Mouse (Mus musculus): Measurements from ENCODE around the gene Ubqln1. TPM values are rescaled to one million over a fixed set of nuclear protein-coding genes. Genes with fewer than 3 reads are reported as not detected.

Gene Ubqln1
- polyA plus RNA-seq (2015; fragmentation: Nextera tagmentation; extraction: Ambion mirVana) = 89.4 and 92.3 TPM in 2 replicates

DNA sequence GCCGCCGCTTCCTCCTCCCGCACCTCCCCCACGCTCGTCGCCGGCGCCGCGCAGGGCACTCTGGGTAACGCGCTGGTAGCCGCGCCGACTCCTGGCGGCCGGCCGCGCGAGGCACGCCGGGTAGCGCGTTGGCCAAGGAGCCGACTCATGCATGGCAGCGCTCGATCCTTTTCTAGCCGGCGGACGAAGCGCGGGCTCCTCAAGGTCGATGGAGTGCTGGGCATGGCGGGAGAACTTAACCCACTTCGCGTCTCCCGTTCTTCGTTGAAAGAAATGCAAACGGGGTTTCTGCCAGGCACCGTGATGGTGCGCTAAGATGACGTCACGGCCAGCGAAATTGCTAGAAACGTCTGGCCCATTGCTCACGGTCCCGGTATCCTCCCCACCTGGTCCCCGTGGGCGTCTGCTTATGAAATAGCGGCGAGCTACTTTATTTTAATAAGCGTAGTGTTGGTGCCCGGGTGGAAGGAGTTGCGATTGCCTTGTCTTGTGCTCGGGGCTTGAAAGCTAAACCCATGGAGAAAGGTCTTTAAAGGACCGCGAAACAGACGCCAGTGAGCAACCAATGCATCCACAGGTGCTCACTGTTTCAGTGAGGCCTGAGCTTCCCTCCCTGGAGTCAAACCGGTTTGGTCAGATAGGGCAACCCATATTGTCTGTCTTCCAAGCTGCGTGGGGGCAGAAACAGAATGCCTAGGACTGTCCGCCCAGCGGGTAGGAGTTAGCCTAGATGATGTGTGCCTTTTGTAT lies at the start of gene Ubqln1:
Gene Ubqln1 (minus strand): TSS at position 62 of the 750 bp plus-strand sequence.
- peak; percentile 89 for DNase-seq (ENCODE audit: low spot score)

DNA sequence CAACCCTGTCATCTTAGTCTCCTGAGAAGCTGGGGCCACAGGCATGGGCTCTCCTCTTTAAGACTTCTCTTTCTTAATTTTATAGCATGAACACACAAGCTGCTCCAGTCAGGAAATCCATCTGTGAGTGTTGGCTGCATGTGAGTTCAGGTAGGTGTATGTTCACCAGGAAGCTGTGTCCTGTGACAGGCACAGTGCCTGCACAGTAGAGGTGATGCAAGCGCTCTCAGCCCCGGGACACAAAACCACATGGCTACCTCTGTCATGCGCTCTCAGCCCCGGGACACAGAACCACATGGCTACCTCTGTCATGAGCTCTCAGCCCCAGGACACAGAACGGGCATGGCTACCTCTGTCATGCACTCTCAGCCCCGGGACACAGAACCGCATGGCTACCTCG lies 48.1 kb upstream of the Ubqln1 start:
- DNase-seq (ENCODE audit: low spot score) = no peak

DNA sequence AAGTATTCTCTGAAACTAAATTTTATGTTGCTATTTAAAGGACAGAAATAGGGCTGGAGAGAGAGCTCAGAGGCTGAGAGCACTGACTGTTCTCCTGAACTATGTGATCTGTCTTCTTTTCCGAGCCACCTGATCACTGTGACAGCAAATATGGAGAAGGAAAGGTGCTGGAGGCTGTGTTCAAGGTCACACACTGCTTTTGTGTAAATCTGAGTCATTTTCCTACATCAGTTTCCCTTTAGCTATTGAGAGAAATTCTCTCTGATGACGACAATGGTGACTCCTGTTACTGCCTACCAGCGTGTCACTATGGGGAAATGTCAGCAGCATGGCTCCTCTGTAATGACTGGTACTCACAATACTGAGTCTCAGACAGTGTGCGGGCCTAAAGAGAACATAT lies 46.2 kb upstream of the Ubqln1 start:
- no peak for DNase-seq (ENCODE audit: low spot score)

DNA sequence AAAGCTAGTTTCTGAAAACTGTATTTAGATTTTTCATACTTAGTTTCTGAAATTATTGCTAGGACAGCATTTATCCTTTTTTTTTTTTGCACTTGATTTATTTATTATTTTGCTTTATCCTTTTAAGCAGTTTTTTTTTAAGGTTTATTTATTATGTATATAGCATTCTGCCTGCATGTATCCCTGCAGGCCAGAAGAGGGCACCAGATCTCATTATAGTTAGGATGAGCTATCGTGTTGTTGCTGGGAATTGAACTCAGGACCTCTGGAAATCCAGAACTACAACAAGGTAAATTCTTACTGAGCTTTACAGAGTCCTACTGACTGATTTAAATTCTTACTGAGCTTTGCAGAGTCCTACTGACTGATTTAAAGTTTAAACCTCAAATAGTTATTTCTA lies 37.8 kb upstream of the Ubqln1 start:
- peak; percentile 23 for DNase-seq (ENCODE audit: low spot score)

DNA sequence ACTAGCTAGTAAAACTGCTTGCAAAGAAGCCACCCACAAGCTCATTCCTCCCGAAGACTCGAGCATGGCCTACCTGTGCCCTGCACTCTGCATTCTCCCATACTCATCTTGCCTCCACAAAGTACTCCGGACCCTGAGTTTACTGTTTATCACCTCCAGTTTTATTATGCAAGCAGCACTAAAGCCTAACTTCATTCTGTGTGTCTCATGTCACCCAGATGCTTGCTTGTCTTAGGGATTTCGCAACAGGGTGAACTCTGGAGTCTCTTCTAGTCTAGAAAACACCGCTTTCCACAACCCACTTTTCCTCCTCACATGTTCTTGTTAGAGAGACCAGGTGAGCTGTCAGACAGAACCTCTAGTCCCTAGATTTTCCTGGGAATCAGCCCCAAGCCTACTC lies 33.5 kb upstream of the Ubqln1 start:
- no peak for DNase-seq (ENCODE audit: low spot score)

DNA sequence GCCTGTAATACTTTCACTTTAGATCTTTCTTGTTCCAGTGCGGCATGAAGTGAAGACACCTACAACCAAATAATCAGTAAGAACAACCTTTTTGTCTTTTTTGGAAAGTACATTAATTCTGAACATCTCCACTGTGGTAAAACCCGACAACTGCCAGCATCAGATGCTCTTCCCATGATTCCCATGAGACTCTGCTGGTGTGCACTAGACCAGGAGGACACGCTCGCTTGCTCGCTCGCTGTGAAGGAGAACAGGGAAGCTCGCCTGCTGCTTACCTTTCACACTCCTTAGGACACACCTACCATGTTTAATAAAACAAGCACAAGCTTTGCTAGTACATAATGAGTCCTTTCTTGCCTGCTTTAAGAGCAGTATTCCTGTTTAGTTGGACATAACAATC lies 21.1 kb upstream of the Ubqln1 start:
- DNase-seq (ENCODE audit: low spot score) = no peak

DNA sequence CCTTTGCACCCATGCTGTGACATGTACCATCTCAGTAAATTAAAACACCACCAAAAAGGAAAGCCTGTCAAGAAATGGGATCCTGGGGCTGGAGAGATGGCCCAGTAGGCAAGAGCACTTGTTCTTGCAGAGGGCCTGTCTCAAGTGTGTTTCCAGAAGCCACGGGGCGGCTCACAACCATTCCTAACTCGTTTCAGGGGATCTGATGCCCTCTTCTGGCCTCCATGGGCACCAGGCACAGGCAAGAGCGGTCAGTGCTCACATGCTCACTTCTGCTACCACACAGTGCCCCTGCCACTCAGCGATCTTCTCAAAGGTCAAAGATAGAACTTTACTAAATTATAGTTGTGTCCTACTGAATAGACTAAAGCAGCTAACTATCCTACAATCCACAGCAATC lies 17.2 kb upstream of the Ubqln1 start:
- DNase-seq (ENCODE audit: low spot score) = peak; percentile 52

DNA sequence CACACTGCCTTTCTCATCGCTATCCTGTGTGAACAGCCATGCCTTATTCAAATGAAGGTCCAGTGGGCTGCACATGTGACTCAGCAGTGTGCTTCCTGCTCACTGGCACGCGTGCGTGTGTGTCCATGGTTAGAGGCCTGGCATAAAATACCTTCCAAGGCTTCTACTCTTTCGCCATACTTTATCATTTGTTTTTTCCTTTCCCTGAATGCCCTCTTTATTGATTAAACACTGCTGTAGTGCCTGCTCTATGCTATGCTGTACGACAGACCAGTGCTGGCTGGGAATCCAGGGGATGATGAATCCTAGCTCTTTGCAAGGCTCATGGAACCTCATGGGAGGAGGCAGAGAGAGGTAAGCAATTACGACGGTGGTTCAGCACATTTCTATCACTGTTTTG lies 16.6 kb upstream of the Ubqln1 start:
- no peak for DNase-seq (ENCODE audit: low spot score)

DNA sequence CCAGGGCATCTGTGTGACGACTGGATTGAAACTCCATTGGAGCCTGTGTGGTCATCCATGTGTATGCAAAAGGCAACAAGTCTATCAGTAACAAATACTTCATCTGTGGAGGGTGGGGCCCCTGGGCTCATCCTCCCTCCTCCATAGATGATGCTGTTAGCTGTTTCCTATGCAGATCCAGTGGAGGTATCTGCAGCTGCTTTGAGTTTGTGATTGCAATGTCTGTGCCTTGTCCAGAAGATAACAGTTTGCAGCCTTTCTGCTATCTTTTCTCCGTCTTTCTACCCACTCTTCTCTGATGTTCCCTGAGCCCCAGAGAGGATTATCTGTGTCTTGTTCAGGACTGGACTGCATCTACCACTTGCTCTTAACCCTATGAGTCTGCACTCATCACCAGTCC lies 13.2 kb upstream of the Ubqln1 start:
- no peak for DNase-seq (ENCODE audit: low spot score)

DNA sequence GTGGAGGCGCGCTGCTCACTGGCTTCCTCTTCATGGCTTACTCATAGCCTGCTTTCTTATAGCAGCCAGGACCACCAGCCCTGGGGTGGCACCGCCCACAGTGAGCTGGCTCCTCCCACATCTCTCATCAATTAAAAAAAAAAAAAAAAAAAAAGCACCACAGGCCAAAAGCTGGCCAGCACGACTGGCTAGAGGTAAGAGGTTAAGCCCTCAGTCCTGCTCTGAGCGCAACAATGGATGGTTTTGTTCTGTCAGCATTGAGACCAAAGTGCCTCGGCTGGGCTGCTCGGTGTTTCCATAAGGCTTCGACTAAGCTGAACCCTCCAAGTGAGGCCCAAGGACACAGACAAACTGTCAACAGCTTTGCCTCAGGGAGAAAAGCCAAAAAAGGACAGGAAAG lies 10.2 kb upstream of the Ubqln1 start:
- no peak for DNase-seq (ENCODE audit: low spot score)

DNA sequence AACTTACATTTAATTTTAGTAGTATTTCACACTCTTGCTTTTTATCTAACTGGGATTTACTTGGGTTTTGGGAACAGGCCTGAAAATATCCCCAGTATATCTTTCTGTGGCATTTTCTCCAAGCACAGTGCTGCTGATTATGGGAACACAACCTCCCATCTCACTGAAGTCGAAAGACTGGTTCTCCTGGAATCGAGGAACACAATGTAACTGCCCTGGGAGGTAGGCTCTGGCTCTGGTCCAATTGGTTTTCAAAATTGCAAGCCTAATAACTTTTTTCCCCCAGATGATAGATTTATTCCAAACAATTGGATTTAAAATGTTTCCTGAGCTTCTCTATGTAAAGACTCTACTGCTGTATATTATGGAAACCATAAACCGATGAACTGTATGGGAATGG lies 4.8 kb upstream of the Ubqln1 start:
- DNase-seq (ENCODE audit: low spot score) = no peak

DNA sequence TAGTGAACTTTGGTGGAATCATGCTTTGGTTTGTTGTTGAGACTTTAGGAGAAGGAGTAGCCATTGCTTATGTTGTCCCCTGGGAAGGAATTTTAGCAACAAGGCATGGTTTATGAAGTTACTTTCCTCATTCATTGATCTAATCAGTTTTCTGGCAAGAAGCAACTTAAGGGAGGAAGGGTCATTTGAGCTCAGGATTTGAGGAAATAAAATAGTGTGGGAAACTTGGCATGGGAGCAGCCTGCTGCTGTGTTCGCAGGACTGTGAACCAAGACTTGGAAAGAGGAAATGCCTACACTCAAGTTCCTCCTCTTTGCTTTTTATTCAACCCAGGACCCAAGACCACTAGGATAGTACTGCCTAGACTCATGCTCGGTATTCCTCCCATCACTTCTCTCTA lies 2.1 kb upstream of the Ubqln1 start:
- DNase-seq (ENCODE audit: low spot score) = no peak

DNA sequence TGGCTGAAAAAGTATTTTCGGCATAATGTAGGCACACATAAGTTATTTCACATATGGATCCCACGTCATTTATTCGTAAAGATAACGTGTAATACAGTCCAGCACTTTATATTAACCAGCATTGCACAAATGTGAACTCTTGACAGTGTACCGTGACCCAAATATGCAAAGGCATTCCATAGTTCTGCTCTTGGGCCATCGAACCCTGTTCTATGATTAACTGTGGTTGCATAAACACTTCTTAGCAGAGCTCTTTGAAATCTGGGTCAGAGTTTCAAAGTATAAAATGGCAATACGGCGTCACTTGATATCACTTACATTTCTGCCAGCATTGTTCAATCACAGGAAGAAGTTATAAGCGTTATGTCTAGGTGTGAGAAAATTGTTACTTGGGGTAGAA lies 942 bp upstream of the Ubqln1 start:
- DNase-seq (ENCODE audit: low spot score) = no peak

DNA sequence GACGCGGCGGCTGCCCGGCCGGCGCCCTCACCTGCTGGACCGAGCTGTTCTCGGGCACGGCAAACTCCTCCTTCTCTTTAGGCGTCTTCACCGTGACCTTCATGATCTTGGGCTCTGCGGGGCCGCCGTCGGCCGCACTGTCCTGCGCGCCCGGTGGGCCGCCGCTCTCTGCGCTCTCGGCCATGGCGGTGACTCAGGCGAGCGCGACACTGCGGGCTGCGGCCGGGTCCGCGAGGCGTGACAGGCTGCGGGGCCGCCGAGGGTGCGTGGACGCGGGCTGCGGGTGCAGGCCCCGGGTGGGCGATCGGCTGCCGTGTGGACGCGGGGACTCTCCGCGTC lies 231 bp downstream of the Ubqln1 start:
- no peak for DNase-seq (ENCODE audit: low spot score)

DNA sequence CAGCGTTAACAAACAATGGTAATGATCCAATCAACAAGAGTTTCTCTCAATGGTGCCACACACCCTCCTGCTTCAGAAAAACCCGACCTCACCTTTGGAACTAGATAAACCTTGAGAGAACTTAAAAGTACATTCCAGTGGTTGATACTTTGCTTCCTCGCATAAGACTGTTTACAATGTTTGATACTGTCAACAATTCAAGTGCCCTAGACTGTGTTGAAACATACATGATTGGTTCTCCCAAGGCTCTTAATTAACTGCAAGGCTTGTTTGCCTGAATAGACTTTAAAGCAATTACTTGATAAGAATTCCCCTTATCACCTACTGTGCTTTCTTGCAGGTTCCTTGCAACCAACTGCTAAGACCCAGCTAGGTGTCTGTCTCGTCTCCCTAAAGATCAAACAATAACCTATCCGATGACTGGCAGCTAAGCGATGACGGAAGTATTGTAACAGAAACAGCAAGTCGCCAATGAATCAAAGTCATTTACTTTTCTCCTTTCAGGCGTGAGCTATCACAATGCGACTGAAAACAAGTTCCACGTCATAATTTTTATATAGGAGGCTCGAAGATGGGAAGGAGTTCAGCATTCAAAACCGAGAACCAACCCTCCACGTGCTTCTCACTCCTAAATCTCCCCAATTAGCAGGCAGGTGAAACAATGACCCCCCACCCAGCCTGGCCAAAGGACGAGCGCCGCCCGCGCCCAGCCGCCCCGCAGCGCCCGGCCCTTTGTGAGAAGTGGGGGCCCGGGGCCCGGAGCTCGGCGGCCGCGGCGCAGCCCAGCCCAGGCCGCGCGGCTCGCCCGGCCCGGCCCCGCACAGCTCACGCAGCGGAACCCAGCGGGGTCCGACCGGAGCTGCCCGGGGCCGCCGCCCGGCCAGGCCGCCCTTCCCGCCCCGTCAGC lies 854 bp downstream of the Ubqln1 start:
- DNase-seq (ENCODE audit: low spot score) = peak; percentile 61

DNA sequence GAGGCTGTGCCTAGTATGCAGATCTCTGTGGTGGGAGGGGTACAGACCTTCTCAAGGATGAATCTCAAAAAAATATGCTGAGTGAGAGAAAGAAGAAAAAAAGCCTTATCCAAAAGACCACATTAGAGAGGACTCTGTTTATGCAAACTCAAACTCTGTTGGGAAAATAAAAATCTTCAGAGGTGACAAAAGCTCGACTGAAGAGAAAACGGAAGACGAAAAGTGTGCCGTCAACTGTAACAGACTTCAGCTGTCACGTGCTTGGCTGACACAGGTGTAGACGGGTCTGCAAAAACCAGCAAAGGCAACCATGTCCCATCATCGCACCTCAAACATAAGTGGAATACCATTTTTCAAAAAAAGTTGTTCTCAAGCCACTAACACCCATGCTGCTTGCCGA lies 1.7 kb downstream of the Ubqln1 start:
- DNase-seq (ENCODE audit: low spot score) = peak; percentile 77

DNA sequence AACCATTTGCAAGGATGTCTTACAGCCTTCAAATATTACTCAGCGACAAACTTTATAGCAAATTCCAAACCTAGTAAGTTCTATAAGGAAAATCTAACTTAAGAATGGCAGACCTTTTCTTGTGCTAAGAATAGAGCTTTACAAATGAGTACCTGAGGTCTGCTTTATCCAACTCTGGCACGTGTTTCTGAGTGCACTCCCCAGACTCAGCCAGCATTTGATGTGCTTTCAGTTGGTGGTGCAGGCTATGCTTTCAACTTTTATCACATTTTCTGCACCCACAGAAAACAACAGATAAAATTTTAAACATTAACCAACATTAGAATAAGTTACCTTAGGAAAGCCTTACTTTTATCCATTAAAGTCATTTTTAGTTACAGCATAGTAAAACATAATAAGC lies 2.9 kb downstream of the Ubqln1 start:
- no peak for DNase-seq (ENCODE audit: low spot score)

DNA sequence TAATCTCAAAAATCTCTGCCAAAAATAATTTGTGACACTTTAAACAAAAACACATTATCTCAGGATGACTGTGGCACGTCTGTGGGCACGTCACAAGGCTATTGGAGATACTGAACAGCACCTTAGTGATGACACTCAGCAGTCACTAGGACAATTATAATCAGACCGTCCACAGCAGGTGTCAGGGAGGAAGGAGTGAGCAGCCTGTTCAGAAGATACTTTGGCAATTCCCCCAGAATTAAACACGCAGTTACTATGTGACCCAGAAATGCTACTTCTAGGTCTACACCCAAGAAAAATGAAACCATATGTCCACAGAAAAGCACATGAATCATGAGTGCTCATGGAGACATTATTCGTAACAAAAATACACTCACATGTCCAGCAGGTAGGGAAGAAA lies 5.0 kb downstream of the Ubqln1 start:
- no peak for DNase-seq (ENCODE audit: low spot score)

DNA sequence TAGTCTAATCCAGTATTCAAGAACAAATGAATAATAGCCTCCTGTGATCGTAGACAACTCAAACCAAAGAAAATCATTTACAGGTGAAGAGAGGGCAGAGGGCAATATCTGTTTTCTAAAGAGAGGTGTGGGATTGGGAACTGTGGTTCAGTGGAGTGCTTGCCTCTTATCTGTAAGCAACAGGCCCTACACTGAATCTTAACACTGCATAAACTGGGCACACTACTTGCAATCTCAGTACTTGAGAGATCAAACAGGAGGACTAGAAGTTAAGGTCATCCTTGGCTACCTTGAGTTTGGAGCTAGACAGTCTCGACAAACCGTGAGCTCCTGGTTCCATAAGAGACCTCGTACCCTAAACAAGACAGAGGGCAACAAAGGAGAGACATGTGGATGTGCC lies 9.4 kb downstream of the Ubqln1 start:
- no peak for DNase-seq (ENCODE audit: low spot score)

DNA sequence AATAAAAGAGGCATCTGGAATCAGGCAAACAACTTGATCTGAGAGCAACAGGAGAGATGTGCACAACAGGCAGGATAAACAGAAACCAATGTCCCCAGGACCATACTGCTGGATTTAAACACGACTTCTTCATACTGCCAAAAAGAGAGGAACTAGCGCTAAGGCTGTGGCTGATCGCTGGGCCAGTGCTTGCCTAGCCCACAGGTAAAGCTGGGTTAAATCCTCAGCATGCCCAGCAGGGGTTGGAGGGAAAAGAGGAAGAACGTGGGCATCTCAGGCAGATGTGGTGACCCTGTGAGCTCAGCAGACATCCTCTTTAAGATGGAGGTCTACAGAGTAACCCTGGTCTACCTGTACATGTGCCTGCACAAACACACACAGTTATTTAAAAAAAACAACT lies 10.5 kb downstream of the Ubqln1 start:
- no peak for DNase-seq (ENCODE audit: low spot score)

DNA sequence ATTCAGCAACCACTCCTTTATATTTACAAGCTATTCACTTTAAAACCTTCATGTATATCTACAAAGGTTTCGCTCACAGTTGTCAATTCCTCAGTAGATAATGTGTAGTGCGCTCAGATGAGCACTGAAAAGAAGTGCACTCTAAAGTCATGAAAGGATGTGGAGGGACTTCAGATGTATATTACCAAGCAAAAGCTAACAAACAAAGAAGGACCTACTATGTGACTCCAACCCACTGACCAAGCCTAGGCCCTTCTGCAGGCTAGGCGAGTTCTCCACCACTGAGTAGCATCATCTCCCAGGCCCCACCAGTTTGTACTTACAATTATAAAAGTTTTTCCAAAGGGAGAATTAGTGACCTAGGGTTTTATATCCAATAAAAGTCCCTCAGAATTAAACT lies 11.3 kb downstream of the Ubqln1 start:
- no peak for DNase-seq (ENCODE audit: low spot score)

DNA sequence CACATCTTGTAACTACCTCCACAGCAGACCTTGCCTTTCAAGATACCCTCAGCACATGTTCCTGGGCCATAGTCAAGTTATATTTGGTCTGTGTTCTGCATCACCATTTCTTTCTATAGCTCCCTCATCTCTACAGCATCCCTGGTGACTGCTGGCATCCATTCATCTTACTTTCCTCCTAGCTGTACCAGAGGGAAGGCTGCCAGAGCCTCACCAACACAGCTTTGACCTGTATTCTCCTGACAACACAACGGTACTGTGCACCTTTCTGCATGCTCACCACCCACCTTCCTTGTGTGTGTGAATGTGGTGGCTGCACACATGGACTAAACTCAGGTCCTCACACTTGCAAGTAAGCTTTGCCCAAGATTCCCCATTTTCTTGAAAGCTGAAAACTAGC lies 12.6 kb downstream of the Ubqln1 start:
- DNase-seq (ENCODE audit: low spot score) = no peak

DNA sequence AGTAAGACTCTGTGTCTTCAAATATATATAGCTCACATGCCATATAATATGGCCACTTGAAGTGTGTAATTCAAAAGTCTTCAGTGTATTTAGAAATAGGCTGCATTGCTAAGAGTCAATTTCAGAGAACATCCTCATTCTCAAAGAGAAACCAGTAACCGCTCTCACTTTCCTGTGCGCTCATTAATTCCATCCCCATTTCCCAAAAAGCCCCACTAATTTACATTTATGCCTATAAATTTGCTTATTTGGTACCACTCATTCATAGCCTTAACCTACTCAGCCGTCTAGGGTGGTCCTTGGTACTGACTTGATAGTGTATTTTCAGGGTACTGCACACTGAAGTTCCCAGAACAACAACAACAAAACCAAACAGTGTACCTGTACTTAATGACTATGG lies 13.5 kb downstream of the Ubqln1 start:
- no peak for DNase-seq (ENCODE audit: low spot score)
